Mouse (Mus musculus) midbrain, embryonic 16.5 days (tissue): ENCODE data around the gene Trim13. TPM values are rescaled to one million over a fixed set of nuclear protein-coding genes. Genes with fewer than 3 reads are reported as not detected.

Experiments used
- ATAC-seq: fragments of 200-750 bp; cut with Nextera tagmentation; 2 replicates; pipeline ENCODE4 v1.8.0; 2017; ENCODE audit warnings: moderate TSS enrichment
- H3K27ac ChIP-seq: fragments of 300-500 bp; sonication (generic); 2 replicates; pipeline ENCODE4 v1.5.1; 2014; ENCODE audit warnings: mild to moderate bottlenecking, low read length, mixed read lengths
- H3K27me3 ChIP-seq: fragments of 300-500 bp; sonication (generic); 2 replicates; pipeline ENCODE4 v1.6.1; 2014; ENCODE audit warnings: low read depth, low read length, mixed read lengths; ENCODE audit not compliant: control insufficient read depth, insufficient read depth
- H3K36me3 ChIP-seq: fragments of 300-500 bp; sonication (generic); 2 replicates; pipeline ENCODE4 v1.6.1; 2014; ENCODE audit warnings: mild to moderate bottlenecking, low read length, moderate library complexity, mixed read lengths; ENCODE audit not compliant: control insufficient read depth, insufficient read depth
- H3K4me1 ChIP-seq: fragments of 300-500 bp; sonication (generic); 2 replicates; pipeline ENCODE4 v1.6.1; 2014; ENCODE audit warnings: mild to moderate bottlenecking, low read length, mixed read lengths; ENCODE audit not compliant: control insufficient read depth, insufficient read depth
- H3K4me2 ChIP-seq: fragments of 300-500 bp; sonication (generic); 2 replicates; pipeline ENCODE4 v1.6.1; 2014; ENCODE audit warnings: mild to moderate bottlenecking, low read length, mixed read lengths
- H3K4me3 ChIP-seq: fragments of 300-500 bp; sonication (generic); 2 replicates; pipeline ENCODE4 v1.5.1; 2014; ENCODE audit warnings: low read depth, mild to moderate bottlenecking, low read length, moderate library complexity, mixed read lengths
- H3K9ac ChIP-seq: fragments of 300-500 bp; sonication (generic); 2 replicates; pipeline ENCODE4 v1.6.1; 2014; ENCODE audit warnings: low read depth, low read length, mixed read lengths
- H3K9me3 ChIP-seq: fragments of 300-500 bp; sonication (generic); replicated peaks from 2 replicates; pipeline ENCODE4 v1.6.1; 2014; ENCODE audit warnings: mild to moderate bottlenecking, low read length, mixed read lengths; ENCODE audit not compliant: control insufficient read depth, poor library complexity, severe bottlenecking
- WGBS: fragments of 180-500 bp; shearing (Covaris S2); extraction: QIAGEN DNeasy Blood & Tissue Kit; methylation state at CpG from one replicate; pipeline ENCODE4 v1.1.7; 2014; 5-methylcytosine and 5-hydroxymethylcytosine counted together
- microRNA counts: library from miRNA; unstranded; fragments of <30 nt; microRNA quantifications from one replicate; lab custom pipeline; 2016
- microRNA-seq: library from miRNA; unstranded; fragments of <30 nt; microRNA quantifications from one replicate; pipeline ENCODE4, GENCODE M21; 2017
- polyA plus RNA-seq: library from polyadenylated mRNA; unstranded; fragments of >200 nt; fragmentation: Nextera tagmentation; extraction: Ambion mirVana; gene quantifications from 2 replicates; pipeline ENCODE4 v1.2.1, GENCODE M21; 2015

Trim13 gene
- polyA plus RNA-seq, 1 experiment from 2014 or later = 48.8 TPM

DNA sequence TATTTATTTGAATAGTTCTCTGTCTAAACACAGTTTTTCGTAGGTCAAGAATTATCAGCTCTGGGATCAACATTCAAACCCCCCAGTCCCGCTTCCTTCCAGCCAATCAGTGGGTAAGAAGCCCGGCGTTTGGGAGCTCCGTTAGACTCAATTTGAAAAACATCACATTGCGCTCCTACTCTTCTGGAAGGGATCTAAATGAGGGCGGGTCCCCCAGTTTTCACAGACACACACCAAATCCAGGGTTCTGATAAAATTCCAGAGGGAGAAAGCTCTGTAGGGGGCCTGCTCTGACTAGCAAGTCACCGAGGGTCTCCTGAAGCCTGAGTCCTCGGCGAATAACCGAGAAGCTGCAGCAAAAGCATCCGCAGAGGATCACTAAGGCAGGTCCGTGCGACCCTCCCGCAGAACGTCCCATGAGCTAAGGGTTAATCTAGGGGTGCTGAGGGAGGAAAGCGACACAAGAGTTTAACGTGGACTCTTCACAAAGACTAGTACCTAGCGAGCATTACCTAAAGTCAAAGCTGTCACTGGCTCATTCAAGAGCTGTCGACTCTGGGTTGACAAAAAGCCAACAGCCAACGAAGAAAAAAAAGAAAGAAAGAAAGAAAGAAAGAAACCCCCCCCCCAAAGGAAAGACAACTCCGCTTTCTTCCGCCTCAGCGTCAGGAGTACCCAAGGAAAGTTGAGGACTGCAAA, 49.3 kb downstream of the Trim13 start:
- H3K9me3 ChIP-seq = no peaks in the 10 kb centered on the region
- H3K9ac ChIP-seq = peak overlapping the region; percentile 77
- H3K36me3 ChIP-seq = no peaks in the 10 kb centered on the region
- H3K4me3 ChIP-seq = peak overlapping the region; percentile 85
- no peak for ATAC-seq
- peak overlapping the region; percentile 79 for H3K27ac ChIP-seq
- peak overlapping the region; percentile 82 for H3K4me2 ChIP-seq
- H3K4me1 ChIP-seq = peaks cover 3% of the 10 kb centered on the region; the same call in 1 of the 2 replicates
- H3K27me3 ChIP-seq = no peaks in the 10 kb centered on the region
- WGBS = 0% methylated on average over 24 of the region's 24 CpGs

DNA sequence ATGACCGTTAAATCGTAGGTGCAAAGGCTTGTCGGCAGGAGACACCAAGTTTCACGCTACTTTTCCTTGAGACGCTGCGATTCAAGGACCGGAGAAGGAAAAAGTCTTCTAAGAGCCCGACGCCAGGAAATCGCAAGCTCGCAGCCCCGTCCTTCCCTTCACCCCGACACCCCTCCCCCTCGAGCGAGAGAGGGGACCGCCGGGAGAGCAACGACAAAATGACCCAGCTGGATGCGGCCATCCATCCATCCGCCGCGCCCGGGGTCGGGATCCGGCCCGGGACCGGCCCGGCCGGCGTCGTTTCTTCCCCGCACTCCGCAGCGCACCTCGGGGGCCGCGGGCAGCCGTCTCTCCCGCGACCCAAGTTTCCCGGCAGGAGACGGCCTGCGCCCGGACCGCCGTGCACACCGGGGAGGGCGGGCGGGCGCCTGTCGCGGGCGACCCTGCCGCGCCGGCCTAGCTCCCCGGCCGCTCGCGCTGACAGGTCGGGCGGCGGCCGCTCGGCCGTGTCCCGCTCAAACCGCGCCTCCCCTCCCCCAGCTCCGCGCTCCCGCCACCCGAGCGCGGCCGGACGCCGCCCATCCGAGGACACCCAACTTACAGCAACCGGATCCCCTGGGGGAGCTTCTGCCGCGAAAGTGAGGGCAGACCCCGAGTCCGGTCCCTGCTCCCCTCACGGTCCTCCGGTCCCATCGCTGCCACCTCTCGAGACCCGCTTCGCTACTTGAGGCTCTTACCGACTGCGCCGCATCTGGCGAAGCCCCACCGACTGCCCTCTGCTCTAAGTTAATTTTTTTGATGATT, 50.0 kb downstream of the Trim13 start:
- Histone ChIP-seq H3K4me2 (peak overlapping the region; percentile 82), H3K4me1 (peaks cover 3% of the 10 kb centered on the region; the same call in 1 of the 2 replicates), H3K36me3 (no peaks in the 10 kb centered on the region), H3K9me3 (no peaks in the 10 kb centered on the region), H3K4me3 (peak overlapping the region; percentile 85), H3K27me3 (no peaks in the 10 kb centered on the region), H3K27ac (peak overlapping the region; percentile 79), H3K9ac (peak overlapping the region; percentile 77)
- 0% methylated on average over 66 of the region's 95 CpGs for WGBS
- peak; percentile 78 for ATAC-seq

GRCm38 (mm10) chr14:61648685-61649504, 50.8 kb downstream of the Trim13 start:
- no peaks in the 10 kb centered on the region for H3K9me3 ChIP-seq
- H3K4me2 ChIP-seq = peak overlapping the region; percentile 89
- peak overlapping the region; percentile 79 for H3K27ac ChIP-seq
- 2% methylated on average over 62 of the region's 62 CpGs for WGBS
- no peaks in the 10 kb centered on the region for H3K27me3 ChIP-seq
- peak; percentile 96 for ATAC-seq
- H3K4me1 ChIP-seq = peaks cover 3% of the 10 kb centered on the region; the same call in 1 of the 2 replicates
- H3K36me3 ChIP-seq = no peaks in the 10 kb centered on the region
- H3K4me3 ChIP-seq = peak overlapping the region; percentile 85
- H3K9ac ChIP-seq = peak overlapping the region; percentile 77

DNA sequence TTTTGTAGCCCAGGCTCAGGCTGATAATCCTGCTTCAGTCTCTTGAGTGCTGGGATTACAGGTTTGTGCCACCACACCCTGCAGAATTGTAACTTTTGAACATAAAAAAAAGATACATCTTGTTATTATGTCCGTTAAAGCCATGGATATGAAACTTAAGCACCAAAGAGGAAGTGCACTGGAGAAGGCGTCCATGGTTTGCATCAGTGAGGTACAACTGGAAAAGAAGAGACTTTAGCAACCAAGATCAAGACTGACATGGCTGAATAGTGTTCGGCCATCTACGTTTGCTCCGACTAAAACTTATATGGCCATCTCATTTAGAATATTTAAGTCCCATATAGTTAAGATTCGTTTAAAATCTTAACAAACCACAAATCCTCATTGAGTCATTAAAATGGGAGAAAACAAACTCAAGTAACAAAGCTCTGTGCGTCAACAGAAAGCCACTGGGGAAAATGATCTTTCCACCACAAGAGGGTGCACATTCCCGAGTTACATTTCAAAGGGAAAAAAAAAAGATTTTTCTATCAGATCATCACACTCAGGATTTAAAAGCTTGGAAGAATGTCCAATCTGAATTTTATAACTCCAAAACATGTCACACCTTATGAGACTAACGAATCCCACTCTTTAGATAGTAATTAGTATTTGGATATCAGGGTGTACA, 52.4 kb downstream of the Trim13 start:
- no peak overlapping the region for H3K27ac ChIP-seq
- 40% methylated on average over 9 of the region's 9 CpGs for WGBS
- no peaks in the 10 kb centered on the region for H3K9me3 ChIP-seq
- no peak for ATAC-seq
- no peak overlapping the region for H3K9ac ChIP-seq
- H3K4me3 ChIP-seq = no peak overlapping the region
- H3K36me3 ChIP-seq = no peaks in the 10 kb centered on the region
- H3K27me3 ChIP-seq = no peaks in the 10 kb centered on the region
- H3K4me1 ChIP-seq = peaks cover 3% of the 10 kb centered on the region; the same call in 1 of the 2 replicates
- no peak overlapping the region for H3K4me2 ChIP-seq

MicroRNAs encoded within 50 kb of the gene (microRNA counts, 519-probe panel; counts per million panel counts)
- 3,357 counts per million, percentile 93 among the panel's probes with 10 or more counts for microRNA mmu-miR-15a (lab: Ali Mortazavi, UCI)
- 4,141 counts per million, percentile 99 among the panel's probes with 10 or more counts for microRNA mmu-miR-16 (lab: Ali Mortazavi, UCI)

Small RNA genes lying within 50 kb of the gene (microRNA-seq; reads per million reads assigned to microRNA genes)
- gene Mir15a (3,882 reads per million, percentile 88 among the genes with 10 or more reads in this experiment), gene Mir16-1 (1,514 reads per million, percentile 83 among the genes with 10 or more reads in this experiment)

Other genes with a start within 250 kb of the Trim13 start
- gene Ebpl, start 237.8 kb upstream of the Trim13 start, polyA plus RNA-seq = 9.4 and 10.0 TPM in 2 replicates
- gene Kpna3, start 158.4 kb upstream of the Trim13 start, polyA plus RNA-seq = 77.6 and 84.2 TPM in 2 replicates
- 62.0 and 64.9 TPM in 2 replicates for gene Spryd7, start 41.4 kb upstream of the Trim13 start, polyA plus RNA-seq
- gene Kcnrg, start 9.2 kb downstream of the Trim13 start, polyA plus RNA-seq = 3.1 and 4.0 TPM in 2 replicates